Mouse (Mus musculus) mouse embryonic stem cell (cell line): ENCODE measurements around the gene Tpt1.
"Not testable (repeated sequence)": the region's sequence is repeated elsewhere in the genome, so short reads cannot be mapped to it uniquely, and the experiment has no call there.

Experiments
- in situ Hi-C, 2 experiments: fragments of 300-500 bp; cut with MboI; formaldehyde crosslinking; loops; 1 replicate in 1 of 2; 3 replicates in 1 of 2; pipeline ENCODE4 v1.14.3; 2019 to 2020; ENCODE audit warnings: low sequenced_read_pairs in 2 of 2, low pct_unique_long_range_greater_than_20kb in 1 of 2, mixed read lengths in 1 of 2; ENCODE audit not compliant: unreplicated experiment in 1 of 2

Tpt1 gene

DNA sequence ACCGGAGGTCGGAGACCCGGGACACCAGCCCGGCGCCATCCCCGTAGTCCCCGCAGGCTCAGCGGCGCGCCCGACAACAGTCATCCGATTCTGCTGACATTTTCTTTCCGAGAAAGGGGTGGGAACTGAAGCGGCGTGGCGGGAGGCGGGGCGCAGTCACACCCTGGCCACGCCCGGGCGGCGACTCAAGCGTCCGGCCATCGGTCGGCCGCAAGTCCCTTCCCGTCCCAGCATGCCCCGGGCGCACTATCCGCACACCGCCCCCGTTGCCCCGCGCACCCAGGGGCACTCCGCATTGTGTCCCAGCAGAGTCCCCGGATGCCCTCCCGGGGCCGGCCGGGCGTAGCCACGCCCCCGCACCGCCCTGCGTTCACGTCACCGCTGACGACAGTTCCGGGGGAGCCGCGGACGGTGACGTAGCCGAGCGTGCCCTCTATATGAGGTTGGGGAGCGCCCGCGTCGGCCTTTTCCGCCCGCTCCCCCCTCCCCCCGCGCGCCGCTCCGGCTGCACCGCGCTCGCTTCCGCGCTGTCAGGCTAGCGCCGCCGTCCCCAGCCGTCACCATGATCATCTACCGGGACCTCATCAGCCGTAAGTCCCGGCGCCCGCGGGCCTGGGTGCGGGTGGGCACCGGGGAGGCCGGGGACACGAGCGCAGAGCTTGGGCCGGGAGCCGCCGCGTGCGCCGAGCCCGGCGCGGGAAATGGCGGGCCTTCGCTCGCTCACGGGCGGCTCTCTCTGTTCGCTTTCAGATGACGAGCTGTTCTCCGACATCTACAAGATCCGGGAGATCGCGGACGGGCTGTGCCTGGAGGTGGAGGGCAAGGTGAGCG, at the start of gene Tpt1:
TSS of gene Tpt1 (plus strand) at position 227 of the 831 bp plus-strand sequence.
- in situ Hi-C loops, result no loop called here

DNA sequence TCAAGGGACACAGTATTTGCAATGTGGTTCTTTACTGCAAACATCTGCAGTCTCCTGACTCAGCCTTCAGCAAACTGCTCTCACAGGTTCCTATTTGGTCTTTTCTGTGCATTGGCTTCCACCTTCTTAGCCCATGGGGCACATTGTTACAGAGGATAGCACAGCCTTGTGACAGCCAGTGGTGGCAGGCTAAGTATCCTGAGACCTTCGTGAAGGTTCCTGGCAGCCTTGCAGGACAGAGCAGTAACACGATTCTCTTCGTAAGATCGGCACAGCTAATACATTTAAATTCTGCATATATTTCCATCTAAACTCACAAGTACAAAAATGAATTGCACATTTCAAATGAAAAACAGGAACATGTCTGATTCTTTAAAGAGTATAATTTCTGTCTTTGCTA, 49.0 kb upstream of the Tpt1 start:
- in situ Hi-C loops, result no loop called here

DNA sequence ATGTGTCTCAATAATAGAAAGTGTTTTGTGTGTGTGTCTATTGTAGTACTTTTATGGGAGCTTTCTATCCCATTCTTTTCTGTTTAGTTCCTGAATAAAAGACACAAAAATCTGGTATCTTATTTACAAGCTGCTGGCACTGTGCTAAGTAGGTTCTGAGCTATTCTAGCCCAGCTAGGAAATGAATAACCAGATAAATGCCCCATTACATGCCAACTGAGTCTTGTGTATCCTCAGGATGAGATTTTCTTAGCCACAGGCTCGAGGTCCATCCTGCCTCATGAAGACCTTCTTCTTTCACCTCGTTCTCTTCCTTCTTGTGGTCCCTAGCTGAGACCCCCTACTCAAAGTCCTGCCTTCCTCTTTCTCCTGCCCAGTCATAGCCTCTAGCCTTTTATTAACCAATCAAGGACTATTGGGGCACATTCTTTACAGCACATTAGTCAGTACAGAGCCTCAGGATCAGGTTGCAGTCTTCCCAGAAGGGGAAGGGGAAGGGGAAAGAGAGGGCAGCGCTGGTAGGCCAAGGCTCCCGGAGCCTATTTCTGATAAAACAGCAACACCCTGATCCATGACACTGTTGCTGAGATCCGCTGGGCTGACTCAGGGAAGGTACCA, 47.0 kb upstream of the Tpt1 start:
- in situ Hi-C loops, result no loop called here

DNA sequence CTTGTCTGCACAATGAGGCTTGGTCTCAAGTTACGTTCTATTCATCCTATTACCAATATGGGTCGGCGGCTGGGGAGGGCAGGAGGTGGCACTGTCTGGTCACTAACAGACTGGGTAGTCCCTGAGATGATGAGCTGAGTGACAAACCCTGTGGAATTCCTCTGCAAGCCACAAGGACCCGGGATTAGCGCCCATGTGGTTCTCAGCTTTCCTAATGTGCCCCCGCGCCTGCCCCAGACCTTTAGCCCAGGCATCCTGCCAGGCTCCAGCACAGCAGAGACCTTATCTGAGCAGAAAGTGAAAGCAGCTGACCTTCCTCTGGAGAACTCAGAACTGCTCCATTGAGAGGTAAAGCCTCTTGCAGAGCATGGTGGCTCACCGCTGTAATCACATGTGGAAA, 37.1 kb upstream of the Tpt1 start:
- in situ Hi-C loops, result no loop called here

DNA sequence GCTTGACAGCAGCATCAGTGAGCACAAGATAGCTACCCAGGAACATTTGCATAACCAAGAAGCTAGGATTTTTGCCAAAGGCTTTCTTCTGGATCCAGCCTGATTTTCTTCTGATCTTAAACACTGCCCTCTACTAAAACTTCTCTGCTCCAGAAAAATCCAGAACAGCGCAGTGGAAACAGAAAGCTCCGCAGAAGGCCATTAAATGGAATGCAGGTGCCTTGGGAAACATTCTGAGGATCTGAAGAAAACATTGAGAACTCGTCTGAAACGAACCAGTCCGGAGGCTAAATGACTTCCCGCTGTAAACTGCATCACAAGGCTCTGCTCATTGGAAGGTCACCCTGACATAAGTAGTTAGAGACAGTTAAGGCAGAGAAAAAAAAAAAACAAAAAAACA, 35.0 kb upstream of the Tpt1 start:
- in situ Hi-C loops, result no loop called here

DNA sequence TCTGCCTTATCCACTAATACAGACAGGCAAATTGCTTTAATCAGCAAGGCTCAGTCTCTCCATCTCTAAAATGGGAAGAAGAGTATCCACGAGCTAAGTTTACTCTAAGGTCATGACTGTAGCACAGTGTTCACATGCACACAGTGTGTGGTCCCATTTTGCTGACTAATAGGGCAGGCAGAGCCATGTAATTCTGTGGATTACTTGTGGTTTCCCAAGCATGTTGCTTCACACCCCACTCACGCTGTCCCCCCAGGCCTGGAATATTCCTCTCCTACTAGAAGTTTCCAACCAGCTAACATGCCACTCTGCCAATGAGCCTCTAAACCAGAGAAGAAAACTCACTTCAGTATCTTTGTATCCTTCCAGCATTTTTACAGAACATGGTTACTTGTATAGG, 26.4 kb upstream of the Tpt1 start:
- in situ Hi-C loops, result no loop called here

DNA sequence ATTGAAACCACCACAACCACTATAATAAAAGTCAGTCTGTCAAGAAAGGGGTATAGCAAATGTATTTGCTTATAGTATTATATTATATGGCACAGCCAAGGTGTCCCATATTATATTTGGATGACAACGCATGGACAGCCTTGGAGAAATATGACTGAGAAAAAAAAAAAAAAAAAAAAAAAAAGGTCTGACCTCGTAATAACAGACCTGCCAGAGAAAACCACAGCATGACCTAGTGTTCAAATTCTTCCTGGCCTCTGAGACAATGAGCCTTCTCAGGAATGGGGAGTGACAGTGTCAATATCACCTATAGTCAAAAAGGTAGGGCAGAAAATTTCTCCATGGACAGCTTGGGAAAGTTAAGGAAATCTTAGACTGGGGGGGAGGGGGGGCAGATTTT, 25.6 kb upstream of the Tpt1 start:
- in situ Hi-C loops, result no loop called here

DNA sequence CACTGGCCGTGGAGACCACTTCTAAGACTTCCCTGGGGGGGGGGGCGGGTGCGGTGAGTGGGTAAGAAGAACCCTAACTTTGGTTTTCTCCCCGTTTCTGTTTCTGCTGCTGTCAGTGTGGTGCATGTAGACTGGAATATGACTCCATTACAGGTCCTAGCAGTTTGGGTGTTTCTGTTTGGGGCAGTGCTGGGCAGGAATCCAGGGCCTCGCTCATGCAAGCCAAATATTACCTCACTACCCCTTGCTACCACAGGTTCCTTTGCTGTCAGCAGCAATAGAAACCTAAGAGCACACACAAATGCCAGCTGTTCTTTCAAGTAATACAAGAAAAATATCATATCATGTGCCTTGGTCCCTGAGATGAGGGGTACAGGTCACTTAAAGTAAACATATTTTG, 24.9 kb upstream of the Tpt1 start:
- in situ Hi-C loops, result no loop called here

DNA sequence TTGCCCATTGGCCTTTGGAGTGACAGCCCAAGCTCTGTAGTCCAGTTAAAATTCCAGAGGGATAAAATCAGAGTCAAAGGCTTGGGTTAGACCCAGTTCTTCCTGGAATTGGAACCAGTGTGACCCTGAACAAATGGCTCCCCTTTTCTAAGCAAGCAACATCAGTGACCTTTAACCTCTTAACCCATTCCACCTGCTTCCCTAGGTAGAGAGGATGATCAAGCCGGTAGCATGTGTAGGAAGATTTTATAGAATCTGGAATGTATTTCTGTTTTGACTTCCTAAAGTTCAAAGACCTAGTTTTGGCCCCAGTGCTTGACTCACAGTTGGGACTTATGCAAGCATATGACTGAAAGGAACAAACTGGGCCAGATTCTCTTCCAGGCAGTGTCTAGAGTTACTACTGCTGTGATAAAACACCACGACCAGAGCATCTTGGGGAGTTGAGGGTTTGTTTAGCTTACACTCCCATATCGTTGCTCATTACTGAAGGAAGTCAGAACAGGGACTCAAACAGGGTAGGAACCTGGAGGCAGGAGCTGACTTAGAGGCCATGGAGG, 18.0 kb upstream of the Tpt1 start:
- in situ Hi-C loops, result no loop called here

DNA sequence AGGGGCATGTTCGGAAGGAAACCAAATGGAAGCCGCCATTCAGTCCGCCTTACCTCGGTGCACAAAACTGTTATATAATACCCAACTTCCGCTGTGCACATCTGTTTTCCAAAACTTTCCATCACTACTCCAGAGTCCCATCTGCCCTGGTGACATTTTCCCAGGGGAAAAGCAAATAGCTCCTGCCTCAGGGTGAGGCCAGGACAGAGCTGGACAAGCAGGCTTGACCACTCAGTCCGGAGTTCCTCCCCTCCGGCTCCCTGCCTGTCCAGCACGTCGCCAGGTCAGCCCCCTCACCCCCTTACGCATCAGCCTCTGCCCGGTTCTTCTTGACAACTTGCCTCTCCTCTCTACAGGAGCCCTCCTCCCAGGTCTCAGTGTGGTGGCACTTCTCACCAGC, 16.7 kb upstream of the Tpt1 start:
- in situ Hi-C loops, result no loop called here

DNA sequence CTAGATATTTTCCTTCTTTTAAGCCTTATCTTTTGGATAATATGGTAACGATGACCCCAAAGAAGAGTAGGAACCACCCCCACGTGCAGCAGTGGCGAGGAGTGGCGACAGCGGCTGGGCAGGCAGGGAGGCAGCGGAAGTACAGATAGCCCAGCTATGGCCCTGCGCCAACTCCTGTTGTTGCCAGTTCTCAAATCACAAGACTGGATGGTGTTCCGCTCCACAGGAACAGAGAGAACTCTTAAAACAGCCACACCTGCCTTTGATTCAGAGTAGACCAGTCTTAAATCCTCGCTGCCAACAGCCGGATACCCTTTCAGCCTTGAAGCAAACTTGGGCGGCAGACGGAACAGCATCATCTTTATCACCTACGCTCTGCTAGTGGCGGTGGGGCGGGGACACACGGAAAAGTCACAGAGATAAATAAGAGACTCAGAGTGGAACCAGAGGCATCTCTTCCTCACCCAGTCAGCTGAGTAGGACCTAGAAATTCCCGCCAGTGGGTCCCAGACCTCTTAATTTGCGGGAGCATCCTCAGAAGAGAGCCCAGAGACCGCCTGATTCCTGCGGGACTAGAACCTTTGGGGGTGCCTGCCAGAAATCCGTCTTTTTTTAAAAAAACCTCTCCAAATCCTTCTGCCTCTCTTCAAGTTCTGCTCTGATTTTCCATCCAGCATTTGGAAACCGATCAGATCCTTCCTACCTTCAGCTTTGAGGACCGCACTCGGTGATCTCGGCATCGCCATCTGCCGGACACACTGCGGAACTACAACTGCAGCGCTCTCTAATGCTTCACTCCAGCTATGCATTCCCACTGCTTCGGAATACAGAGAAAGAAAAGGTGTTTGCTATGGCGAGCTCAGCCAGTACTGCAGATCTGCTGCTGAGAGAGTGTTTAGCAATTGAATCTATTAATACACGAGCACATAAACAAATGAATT, 15.8 kb upstream of the Tpt1 start:
- in situ Hi-C loops, result no loop called here

DNA sequence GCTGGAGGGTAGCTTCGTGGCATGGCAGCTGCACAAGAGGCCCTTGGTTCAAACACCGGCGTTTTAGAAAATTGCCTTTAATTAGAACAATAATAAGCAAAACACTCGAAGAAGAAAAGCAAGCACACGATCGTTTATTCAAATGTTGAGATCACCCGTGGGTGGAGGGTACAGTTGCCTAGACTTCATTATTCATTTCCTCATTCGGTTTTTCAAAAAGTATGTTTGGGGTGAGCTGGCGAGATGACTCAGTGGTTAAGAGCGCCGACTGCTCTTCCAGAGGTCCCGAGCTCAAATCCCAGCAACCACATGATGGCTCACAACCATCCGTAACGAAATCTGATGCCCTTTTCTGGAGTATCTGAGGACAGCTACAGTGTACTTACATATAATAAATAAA, 15.1 kb upstream of the Tpt1 start:
- in situ Hi-C loops, result not testable (repeated sequence)

DNA sequence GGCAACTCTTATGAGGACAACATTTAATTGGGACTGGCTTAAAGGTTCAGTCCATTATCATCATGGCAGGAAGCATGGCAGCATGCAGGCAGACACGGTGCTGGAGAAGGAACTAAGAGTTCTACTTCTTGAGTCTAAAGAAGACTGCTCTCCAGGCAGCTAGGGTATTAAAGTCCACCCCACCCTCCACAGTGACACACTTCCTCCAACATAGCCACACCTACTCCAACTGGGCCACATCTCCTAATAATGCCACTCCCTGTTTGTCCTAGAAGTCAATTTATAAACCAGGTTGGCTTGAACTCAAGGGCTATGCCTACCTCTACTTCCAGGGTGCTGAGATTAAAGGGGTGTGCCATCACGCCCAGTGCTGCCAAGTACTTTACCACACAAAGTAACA, 12.9 kb upstream of the Tpt1 start:
- in situ Hi-C loops, result no loop called here

DNA sequence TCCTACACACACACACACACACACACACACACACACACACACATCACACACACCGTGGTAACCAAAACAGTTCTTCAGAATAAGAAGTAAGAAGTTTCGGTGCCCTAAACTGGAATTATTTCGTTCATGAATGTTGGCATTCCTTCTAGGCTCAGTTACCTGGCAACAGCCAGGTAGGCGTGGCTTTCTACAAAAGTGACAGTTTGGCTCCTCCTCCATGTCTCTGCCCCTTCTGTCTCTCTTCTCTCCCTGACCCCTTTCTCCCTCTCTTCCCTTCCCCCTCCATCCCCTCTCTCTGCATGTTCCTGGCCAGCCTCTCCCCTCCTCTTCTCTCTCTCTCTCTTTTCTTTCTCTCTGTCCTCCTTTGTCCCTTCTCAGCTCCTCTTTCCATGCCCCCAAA, 11.9 kb upstream of the Tpt1 start:
- in situ Hi-C loops, result no loop called here

DNA sequence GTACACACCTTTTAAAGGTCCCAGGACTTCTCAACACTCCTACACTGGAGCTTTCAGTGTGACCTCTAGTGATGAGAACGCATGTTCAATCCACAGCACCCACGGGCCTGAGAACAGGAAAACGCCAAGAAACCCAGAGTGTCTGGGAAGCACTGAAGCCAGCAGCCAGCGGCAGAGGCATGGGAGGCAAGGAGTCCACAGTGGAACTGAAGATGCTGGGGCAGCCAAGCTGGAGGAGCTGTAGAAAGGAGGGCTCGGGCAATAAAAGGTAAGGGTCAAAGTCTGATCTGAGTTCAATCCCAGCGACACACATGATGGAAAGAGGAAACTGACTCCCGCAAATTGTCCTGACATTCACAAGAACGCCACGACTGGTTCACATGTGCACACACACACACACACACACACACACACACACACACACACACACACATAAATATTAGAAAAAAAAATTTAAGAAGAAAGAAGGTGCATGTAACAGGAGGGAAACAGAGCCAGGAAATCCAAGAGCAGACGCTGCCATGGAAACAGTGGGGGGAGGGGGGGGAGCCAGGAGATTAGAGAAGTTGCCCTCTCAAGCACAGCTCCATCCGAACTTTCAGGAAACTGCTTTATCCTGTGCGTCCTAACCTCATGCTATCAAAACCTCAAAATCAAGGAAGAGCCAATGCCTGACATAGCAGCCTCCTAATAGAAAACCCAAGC, 11.2 kb upstream of the Tpt1 start:
- in situ Hi-C loops, result no loop called here

DNA sequence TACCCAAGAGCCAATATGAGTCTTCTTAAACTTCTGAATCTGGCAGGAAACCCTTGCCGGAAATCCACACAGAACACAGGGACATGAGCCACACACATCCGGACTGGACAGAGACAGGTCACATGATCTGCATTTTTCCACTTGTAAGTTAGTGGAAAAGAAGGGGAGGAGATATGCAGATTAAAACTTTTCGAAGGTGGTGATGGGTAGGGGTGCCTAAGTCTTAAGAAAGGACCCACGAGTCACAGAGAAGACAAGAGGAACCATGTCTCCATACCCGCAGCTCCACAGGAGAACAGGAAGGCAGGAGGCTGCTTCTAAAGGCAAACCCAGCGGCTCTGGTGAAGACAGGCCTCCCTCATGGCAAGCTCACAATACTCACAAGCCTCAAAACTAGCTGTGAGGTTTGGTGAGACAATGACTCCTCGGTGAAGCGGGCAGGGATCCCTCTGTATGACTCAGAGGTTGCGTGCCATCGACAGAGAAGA, 10.6 kb upstream of the Tpt1 start:
- in situ Hi-C loops, result no loop called here

DNA sequence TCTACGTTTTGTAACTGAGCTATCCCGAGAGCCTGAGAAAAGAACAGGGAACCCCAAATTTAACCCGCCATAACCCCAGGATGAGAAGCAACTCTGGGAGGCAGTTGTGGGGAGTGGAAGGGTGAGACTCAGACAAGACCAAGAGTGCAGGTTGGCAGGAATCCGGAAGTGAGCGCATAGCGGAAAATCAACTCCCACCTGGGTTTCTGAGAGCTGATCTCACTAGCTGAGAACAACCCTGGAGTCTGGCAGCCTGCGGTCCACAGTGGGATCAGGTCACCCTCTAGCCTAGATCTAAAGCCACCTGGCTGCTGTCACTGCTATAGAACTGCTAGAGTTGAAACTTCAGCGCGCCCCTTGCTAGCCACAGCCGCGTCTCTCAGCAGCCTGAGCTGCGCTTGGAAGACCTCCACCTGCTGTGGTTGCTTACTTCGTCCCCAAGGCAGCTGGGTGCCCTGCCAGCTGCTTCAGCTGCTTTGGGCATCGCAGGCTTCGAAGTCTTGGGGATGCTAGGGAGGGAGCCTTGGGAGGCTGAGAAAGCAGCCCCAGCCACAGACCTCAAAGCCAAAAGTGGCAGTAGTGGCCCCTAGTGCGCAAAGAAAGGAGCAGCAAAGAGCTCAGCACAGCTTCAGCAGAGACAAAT, 10.0 kb upstream of the Tpt1 start:
- in situ Hi-C loops, result no loop called here

DNA sequence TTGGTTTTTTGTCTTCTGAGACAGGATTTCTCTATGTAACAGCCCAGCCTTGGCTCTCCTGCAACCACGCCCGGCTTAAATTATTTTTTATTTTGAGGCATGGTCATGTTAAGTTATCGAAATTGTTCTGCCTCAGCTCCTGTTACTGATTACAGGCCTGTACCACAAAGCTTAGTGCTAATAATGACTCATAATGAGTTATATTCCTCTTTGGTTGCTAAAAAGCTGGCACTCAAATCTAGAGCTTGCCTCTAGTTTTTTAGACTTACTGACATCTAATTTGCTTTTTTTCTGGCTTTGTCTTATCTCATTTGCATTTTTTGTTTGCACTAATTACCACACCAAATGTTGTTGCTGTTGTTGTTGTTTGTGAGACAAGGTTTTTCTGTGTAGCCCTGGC, 8.3 kb upstream of the Tpt1 start:
- in situ Hi-C loops, result no loop called here
